Comparison of ENCODE assay signal across 9 mouse cellular contexts in the genomic region with DNA sequence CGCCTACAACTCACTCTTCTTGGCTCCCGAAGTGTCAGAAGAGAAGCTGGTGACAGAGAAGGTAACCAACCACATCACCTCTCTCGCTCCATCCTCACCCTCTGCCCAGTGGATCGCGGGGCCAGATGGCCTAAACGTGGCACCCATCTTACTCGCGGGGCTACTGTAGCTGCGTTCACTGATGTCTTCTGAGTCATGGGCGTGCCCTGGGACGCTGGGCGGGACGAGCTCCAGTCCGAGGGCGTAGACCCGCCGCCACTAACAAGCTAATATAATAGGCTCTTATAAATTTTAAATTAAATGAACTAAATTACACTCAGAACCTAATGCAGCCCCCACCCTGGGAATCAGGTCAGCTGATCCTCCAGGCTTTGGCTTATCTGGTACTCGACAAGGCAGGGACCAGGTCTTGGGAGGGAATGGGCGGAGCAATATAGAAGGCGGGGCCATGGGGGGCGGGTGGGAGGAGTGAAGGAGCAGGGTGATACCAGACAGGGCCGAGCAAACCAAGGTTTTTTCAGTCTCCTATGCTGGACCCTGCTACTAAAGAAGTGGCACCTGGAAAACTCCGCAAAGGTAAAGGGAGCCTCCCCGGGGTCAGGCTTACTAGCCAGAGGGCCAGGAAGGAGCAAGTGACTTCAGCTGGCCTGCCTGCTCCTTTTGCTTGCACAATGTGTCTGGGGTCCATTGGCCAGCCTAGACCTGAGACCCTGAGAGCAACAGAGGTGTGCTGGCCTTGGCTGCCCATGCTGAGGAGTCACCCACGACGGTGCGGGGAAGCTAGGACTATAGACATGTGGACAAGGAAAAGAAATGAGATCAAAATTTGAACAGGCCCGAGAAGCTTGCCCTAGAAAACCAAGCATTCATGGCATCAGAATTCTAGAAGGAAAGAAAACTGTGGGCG. TPM values are rescaled to one million over a fixed set of nuclear protein-coding genes. Genes with fewer than 3 reads are reported as not detected.
DNase-seq lines count a peak whose midpoint lies in the region; ATAC-seq and TF ChIP-seq lines count a peak whose summit lies in the region.
"Had no signal": no experiment of that assay in that cellular context is flagged by ENCODE, and none has a peak within 500 bp of the region (broad histone marks: within the 10 kb centered on the region; RNA-seq: fewer than 3 reads in every experiment).

No protein-coding gene starts in this region.

- peak overlapping the region; percentile 30 to 53 (median 47) for H3K4me3 ChIP-seq in CH12.LX (replicated peaks in 1 of 3; ENCODE audit: low read depth in 2 of 3, low read length in 2 of 3, poor library complexity in 1 of 3)
- H3K4me3 ChIP-seq in forebrain, embryonic 14.5 days (ENCODE audit: low read depth, low read length) = peak overlapping the region; percentile 17
- peak overlapping the region in 1 of 2 experiments; percentile 3; a peak in 1 of 4 replicates for H3K4me3 ChIP-seq in liver, embryonic 14.5 days (ENCODE audit: insufficient read depth in 1 of 2, low read depth in 2 of 2, low read length in 2 of 2)

- no peaks in the 10 kb centered on the region for H3K36me3 ChIP-seq in CH12.LX (replicated peaks in 1 of 2; ENCODE audit: control insufficient read depth in 1 of 2, insufficient read depth in 1 of 2, low read length in 1 of 2)
- no peaks in the 10 kb centered on the region for H3K36me3 ChIP-seq in forebrain, embryonic 14.5 days (ENCODE audit: control insufficient read depth, insufficient read depth, low read length)
- H3K36me3 ChIP-seq in liver, embryonic 14.5 days (replicated peaks; ENCODE audit: control insufficient read depth, insufficient read depth, low read depth) = no peaks in the 10 kb centered on the region

- no peak for TF ChIP-seq RAD21 in CH12.LX (IDR thresholded peaks at IDR 0.05; ENCODE audit: low read depth, low read length)

- H3K27ac ChIP-seq in CH12.LX (ENCODE audit: insufficient read depth, low read depth) = no peak overlapping the region
- H3K27ac ChIP-seq in forebrain, embryonic 14.5 days (ENCODE audit: low read depth, low read length) = no peak overlapping the region
- H3K27ac ChIP-seq in liver, embryonic 14.5 days = no peak overlapping the region

- no peaks in the 10 kb centered on the region for H3K9me3 ChIP-seq in CH12.LX (replicated peaks; ENCODE audit: low read length)
- H3K9me3 ChIP-seq in forebrain, embryonic 14.5 days (replicated peaks; ENCODE audit: control insufficient read depth, low read length) = no peaks in the 10 kb centered on the region
- H3K9me3 ChIP-seq in liver, embryonic 14.5 days (ENCODE audit: control insufficient read depth, low read length) = no peaks in the 10 kb centered on the region

- in situ Hi-C loops in CH12.LX (cut with MboI; ENCODE audit: low pct_ligation_motif_present, low pct_unique_long_range_greater_than_20kb, low sequenced_read_pairs) = loop anchor here (5.0 to 10.0 kb wide), 2 partner anchors 78 to 220 kb away; a partner anchor contains a TSS

- TF ChIP-seq EP300 in CH12.LX (IDR thresholded peaks at IDR 0.05; ENCODE audit: low read length) = no peak
- TF ChIP-seq EP300 in liver, embryonic 14.5 days (IDR thresholded peaks at IDR 0.05; ENCODE audit: low read depth) = no peak

- H3K4me1 ChIP-seq in CH12.LX (ENCODE audit: control insufficient read depth in 1 of 2, insufficient read depth in 2 of 2) = peaks cover 6 to 40% of the 10 kb centered on the region in 2 experiments; a peak in 3 of 4 replicates
- H3K4me1 ChIP-seq in forebrain, embryonic 14.5 days (ENCODE audit: control insufficient read depth, insufficient read depth, low read length) = peaks cover 6% of the 10 kb centered on the region
- no peaks in the 10 kb centered on the region for H3K4me1 ChIP-seq in liver, embryonic 14.5 days (replicated peaks; ENCODE audit: control insufficient read depth in 2 of 2, insufficient read depth in 2 of 2, low read length in 1 of 2)

- dilution Hi-C loops in CH12.LX (cut with MboI; ENCODE audit: extremely low pct_ligation_motif_present, extremely low pct_unique_long_range_greater_than_20kb, low sequenced_read_pairs) = no loop called here

- no peaks in the 10 kb centered on the region for H3K79me2 ChIP-seq in CH12.LX (replicated peaks; ENCODE audit: control insufficient read depth, extremely low read depth, insufficient read depth, poor library complexity, severe bottlenecking)

- WGBS in forebrain, embryonic 14.5 days = 10% methylated on average over 29 of the region's 29 CpGs
- WGBS in liver, embryonic 14.5 days (ENCODE audit: insufficient replicate concordance) = 10% methylated on average over 29 of the region's 29 CpGs

- peak overlapping the region; percentile 59 for H3K4me2 ChIP-seq in CH12.LX (ENCODE audit: insufficient read depth, low read depth, poor library complexity, severe bottlenecking)
- H3K4me2 ChIP-seq in forebrain, embryonic 14.5 days (ENCODE audit: low read length) = peak overlapping the region; percentile 39
- H3K4me2 ChIP-seq in liver, embryonic 14.5 days (ENCODE audit: low read depth) = peak overlapping the region; percentile 35

- peak; percentile 37 to 43 for DNase-seq in cerebellum, postnatal 25 days
- no peak for DNase-seq in cerebellum, postnatal 14 days
- peak; percentile 56 for DNase-seq in CH12.LX (ENCODE audit: extremely low read depth)
- DNase-seq in forebrain, embryonic 14.5 days (ENCODE audit: low spot score) = no peak
- peak in 1 of 3 experiments; percentile 16 for DNase-seq in liver, embryonic 14.5 days (ENCODE audit: low read depth in 3 of 3, low spot score in 3 of 3)
- DNase-seq in testis, postnatal 10 days (ENCODE audit: low spot score) = peak; percentile 59
- DNase-seq in thymus, adult 18-20 months = no peak
- DNase-seq in right cerebral cortex, adult 2 months (ENCODE audit: low spot score in 2 of 2) = no peak

- peak; percentile 53 for ATAC-seq in forebrain, embryonic 14.5 days
- ATAC-seq in liver, embryonic 14.5 days (ENCODE audit: insufficient read depth) = peak; percentile 74

- no peak for TF ChIP-seq CTCF in CH12.LX (conservative IDR thresholded peaks at IDR 0.05 in 1 of 2, IDR thresholded peaks at IDR 0.05 in 1 of 2; ENCODE audit: low read depth in 2 of 2, low read length in 2 of 2)
- TF ChIP-seq CTCF in liver, embryonic 14.5 days (IDR thresholded peaks at IDR 0.05; ENCODE audit: low read depth) = no peak

- peaks cover 9% of the 10 kb centered on the region for H3K27me3 ChIP-seq in CH12.LX (replicated peaks)
- peaks cover 26% of the 10 kb centered on the region for H3K27me3 ChIP-seq in forebrain, embryonic 14.5 days (replicated peaks; ENCODE audit: control insufficient read depth, insufficient read depth, low read length)
- peaks cover 13% of the 10 kb centered on the region for H3K27me3 ChIP-seq in liver, embryonic 14.5 days (ENCODE audit: control insufficient read depth, insufficient read depth, low read length)

- peak overlapping the region; percentile 16; the same call in 1 of the 2 replicates for H3K9ac ChIP-seq in CH12.LX (ENCODE audit: insufficient read depth, low read depth)
- no peak overlapping the region for H3K9ac ChIP-seq in forebrain, embryonic 14.5 days (ENCODE audit: low read length)
- H3K9ac ChIP-seq in liver, embryonic 14.5 days (replicated peaks) = no peak overlapping the region

- no peak for TF ChIP-seq POLR2A in CH12.LX (IDR thresholded peaks at IDR 0.05; ENCODE audit: low read depth, low read length)

TF ChIP-seq in CH12.LX, 34 proteins besides CTCF, POLR2A, EP300 and RAD21:
- TF ChIP-seq CHD2 (IDR thresholded peaks at IDR 0.05; ENCODE audit: low read length) = no peak
- no peak for TF ChIP-seq GABPA (IDR thresholded peaks at IDR 0.05; ENCODE audit: insufficient replicate concordance, low read depth, low read length)
- TF ChIP-seq MXI1 (IDR thresholded peaks at IDR 0.05; ENCODE audit: low read depth, low read length) = peak; percentile 28; the same call in 1 of the 2 replicates
- TF ChIP-seq MAZ (IDR thresholded peaks at IDR 0.05; ENCODE audit: low read depth, low read length) = peak; percentile 62; the same call in 1 of the 2 replicates
- no peak for TF ChIP-seq ZMIZ1 (IDR thresholded peaks at IDR 0.05; ENCODE audit: low read depth, low read length)

RNA-seq across cellular contexts. Expression of a gene that starts 19.9 kb away (rescaled TPM):
- total RNA-seq in CH12.LX (2012; rRNA removed) (2.7 and 4.0 TPM in 2 replicates), CH12.LX (2014; rRNA removed) (2.0 and 2.3 TPM in 2 replicates)
- 4.6 and 5.0 TPM in 2 replicates for polyA plus RNA-seq in CH12.LX (2012; ENCODE audit: insufficient read length, low read depth)
- 7.0 and 8.7 TPM in 2 replicates for polyA plus RNA-seq in forebrain, embryonic 14.5 days (2014; fragmentation: Nextera tagmentation; extraction: Ambion mirVana)
- 0.01 and 0.04 TPM in 2 replicates for polyA plus RNA-seq in liver, embryonic 14.5 days (2012; rRNA removed)
- not detected in 2 replicates for polyA plus RNA-seq in liver, embryonic 14.5 days (2014; fragmentation: Nextera tagmentation; extraction: Ambion mirVana)
- polyA plus RNA-seq: liver, adult 2 months had no signal

RNA-seq across cellular contexts. Expression of a gene that starts 29.2 kb away (rescaled TPM):
- total RNA-seq in CH12.LX (2012; rRNA removed) (not detected in 2 replicates), CH12.LX (2014; rRNA removed) (not detected in 2 replicates)
- polyA plus RNA-seq in CH12.LX (2012; ENCODE audit: insufficient read length, low read depth) = not detected in 2 replicates
- not detected in 2 replicates for polyA plus RNA-seq in forebrain, embryonic 14.5 days (2014; fragmentation: Nextera tagmentation; extraction: Ambion mirVana)
- polyA plus RNA-seq in liver, embryonic 14.5 days (2012; rRNA removed) = not detected in 2 replicates
- not detected in 2 replicates for polyA plus RNA-seq in liver, embryonic 14.5 days (2014; fragmentation: Nextera tagmentation; extraction: Ambion mirVana)
- total RNA-seq: liver, adult 2 months had no signal
- polyA plus RNA-seq: liver, adult 2 months had no signal

Comparison
In these comparisons a context has a peak if more than half of its experiments do, and no peak if none do; other contexts are left out.
1. DNase-seq: peak in cerebellum, postnatal 25 days (2 of 2), CH12.LX (single experiment) and testis, postnatal 10 days (single experiment); none in cerebellum, postnatal 14 days (0 of 2), forebrain, embryonic 14.5 days (single experiment), thymus, adult 18-20 months (0 of 2) and right cerebral cortex, adult 2 months (0 of 2).
2. Peak in every context shown above with its lines, with median percentiles within 50 percentile points of each other: H3K4me2 ChIP-seq.